Mouse (Mus musculus): ENCODE measurements around the gene Il1rap.

Gene Il1rap

DNA sequence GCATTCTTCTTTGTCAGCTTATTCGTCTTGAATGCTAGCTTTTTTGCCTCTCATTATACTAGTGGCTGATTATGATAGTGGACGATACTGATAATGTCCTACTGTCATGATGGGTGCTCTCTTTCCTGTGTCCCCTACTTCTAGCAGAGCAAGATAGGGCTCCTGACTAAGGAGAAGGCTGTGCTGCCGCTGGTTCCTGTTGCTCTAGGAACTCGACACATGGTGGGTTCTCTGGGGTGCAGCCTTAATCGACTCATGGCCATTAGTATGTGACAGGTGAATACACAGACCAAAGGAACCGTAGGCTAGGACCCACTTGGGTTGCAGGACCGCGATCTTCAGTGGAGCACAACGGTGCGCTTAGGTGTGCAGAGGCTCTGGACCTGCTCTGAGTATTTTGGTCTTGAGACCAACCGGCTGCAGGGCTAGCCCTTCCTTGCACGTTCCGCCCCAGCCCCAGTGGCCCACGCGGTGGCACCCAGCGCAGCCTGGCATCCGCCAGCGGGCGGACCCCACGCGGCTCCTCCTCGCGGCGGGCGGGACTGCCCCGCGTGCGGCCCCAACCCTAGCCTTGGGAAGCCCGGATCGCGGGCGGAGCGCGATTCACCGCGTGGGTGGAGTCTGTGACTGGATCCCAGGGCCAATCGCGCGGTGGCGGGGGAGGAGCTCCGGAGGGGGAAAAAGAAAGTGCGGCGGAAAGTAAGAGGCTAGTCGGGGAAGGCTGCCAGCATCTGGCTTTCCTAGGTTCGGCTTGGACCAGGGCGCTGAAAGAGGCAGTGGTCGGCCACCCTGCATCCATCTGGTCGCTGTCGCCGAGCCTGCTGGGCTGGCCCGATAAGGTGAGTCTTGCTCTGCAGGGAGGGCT, at the start of gene Il1rap:
Gene Il1rap (plus strand): TSS at position 657 of the 865 bp plus-strand sequence.
- DNase-seq (ENCODE audit: low spot score), result peak; percentile 94

DNA sequence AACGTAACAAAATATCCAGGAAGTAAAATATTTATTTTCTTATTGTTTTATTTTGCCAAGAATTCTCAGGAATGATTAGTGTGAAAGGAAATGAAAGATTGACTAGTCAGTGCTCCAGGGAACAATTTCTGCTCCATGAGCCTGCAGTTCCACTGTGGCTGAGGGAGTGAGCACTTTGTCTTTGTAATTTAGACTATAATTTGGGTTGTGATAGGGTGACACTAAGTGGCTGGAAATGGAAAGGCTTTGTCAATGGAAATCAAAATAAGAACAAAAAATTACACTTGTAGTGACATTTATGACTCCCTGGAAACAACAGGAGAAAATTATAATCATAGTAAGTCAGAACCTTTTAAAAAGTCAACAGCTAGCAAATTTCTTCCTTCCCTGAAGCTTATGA, 49.2 kb upstream of the Il1rap start:
- no peak for DNase-seq (ENCODE audit: low spot score)

DNA sequence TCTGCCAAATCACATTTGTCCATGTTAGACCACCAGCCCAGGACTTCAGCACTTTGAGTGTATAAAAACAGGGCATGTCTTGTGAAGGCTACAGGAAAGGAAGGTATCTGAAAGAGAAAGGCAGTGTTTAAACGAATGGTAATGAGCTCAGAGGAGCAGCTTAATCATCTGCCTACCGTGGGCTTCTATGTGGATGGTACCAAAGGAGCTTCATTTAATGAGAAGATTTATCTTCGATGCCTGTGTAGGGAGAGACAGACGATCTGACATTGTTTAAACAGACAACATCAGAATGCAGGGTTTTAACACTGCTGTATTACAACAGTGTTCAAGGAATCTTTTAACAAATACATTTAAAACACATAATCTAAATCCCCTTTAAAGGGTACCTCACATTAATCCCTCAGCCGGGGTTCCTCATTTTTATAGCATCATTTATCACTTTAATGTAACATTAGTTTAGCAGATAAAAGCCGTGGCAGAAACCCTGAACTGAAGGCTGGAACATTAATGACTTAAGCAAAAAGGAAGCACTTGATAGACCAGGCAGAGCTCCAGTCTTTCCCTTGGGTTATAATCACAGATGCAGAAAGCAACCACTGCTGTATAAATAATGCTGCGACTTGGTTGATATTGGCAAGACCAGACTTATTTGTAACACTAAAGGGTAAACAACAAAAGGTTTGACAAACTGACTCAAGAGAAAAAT, 35.2 kb upstream of the Il1rap start:
- DNase-seq (ENCODE audit: low spot score), result no peak

DNA sequence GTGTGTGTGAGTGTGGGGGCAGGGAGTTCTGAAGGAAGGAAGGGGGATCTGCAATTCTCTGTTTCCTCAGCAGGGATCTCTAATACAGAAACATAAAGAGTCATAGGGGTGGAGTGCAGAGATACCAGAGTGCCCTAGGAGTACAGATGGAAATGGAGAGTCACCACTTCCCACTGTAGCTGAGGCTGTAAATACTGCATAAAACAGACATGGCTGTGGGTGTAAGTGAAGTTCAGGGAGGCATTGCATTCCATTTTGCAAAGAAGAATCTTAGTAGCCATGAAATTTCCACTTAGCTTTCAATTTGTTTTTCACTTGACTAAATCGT, 34.7 kb upstream of the Il1rap start:
- DNase-seq (ENCODE audit: low spot score), result no peak

DNA sequence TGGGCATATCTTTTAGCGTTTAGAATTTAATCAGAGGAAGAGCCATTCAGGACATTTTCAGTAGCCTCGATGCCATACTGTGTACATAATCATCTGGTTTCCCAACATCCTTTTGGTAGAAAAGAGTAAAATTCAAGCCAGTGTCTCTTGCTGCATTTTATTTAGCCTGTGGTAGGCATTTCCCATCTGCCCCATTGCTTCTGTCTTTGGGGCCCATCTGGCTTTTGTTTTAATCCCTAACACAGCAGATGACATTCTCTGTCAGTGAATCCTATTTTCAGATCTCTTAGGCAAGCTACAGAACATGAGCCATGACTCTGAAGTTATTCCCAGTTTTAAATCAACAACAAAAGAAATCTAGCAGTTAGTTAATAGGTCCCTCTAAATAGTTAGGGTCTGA, 32.3 kb upstream of the Il1rap start:
- no peak for DNase-seq (ENCODE audit: low spot score)

DNA sequence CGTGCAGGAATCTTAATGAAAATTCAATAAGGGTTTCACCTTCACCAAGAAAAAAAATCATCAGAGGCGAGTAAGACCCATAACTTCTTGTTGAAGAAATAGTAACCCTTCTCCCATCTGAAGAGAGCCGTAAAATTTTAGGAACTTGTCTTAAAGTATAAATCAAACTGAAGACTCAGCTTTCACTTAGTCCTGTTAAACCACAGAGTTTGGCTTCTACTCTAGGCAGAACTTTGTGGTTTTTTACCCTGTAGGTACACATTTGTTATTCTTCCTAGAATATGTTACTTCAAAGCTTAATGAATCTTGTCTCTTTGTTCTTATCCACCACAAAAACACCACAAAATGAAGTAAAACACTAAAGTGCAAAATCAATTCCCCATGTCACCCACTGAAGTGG, 29.3 kb upstream of the Il1rap start:
- no peak for DNase-seq (ENCODE audit: low spot score)

DNA sequence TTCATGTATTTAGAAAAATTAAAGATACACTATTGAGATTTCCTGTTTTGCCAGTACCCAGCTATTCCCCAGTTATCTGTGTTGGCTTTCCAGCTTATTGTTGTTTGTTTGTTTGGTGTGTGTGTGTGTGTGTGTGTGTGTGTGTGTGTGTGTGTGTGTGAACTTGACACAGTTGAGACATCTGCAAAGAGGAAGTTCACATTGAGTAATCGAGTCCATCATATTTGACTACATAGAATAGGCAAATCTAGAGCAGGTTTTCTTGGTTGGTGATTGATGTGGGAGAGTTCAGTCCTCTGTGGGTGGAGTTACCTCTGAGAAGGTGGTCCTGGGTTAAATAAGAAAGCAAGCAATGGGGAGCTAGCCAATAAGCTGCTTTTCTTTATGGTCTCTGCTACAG, 22.7 kb upstream of the Il1rap start:
- DNase-seq (ENCODE audit: low spot score), result no peak

DNA sequence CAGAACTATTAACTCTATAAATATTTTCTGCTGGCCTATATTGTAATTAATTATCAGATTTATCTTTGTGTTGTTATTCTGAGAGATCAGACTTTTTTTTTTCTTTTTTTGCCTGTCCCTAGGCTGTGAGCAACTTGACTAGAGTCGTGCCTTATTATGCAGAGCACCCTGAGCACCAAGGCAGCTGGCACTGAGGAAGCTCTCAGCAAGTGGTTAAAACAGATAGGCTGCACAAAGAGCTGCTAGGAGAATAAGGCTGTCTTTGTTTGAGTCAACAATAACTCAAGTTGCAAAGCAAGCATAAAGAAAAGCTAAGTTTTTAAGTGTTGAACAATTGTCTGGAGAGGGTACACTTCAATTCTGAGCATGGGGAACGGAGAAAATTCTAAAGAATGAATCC, 19.8 kb upstream of the Il1rap start:
- no peak for DNase-seq (ENCODE audit: low spot score)

DNA sequence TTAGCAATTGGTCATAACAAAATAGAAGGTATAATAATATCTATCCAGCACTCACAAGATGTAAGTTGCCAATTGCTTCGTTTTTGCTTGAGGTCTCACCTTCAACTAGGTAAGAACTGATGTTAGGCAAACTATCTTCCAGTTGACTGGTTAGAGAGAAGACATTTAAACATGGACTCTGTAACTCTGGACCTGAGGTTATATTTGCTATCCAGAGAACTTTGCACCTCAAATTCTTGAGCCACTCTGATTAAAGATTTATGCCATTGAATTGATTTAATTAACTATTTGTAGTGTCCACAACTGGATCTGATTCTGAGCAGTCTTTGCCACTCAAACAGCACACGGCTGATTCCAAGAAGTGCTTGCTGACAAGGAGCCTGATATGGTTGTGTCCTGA, 18.7 kb upstream of the Il1rap start:
- no peak for DNase-seq (ENCODE audit: low spot score)

DNA sequence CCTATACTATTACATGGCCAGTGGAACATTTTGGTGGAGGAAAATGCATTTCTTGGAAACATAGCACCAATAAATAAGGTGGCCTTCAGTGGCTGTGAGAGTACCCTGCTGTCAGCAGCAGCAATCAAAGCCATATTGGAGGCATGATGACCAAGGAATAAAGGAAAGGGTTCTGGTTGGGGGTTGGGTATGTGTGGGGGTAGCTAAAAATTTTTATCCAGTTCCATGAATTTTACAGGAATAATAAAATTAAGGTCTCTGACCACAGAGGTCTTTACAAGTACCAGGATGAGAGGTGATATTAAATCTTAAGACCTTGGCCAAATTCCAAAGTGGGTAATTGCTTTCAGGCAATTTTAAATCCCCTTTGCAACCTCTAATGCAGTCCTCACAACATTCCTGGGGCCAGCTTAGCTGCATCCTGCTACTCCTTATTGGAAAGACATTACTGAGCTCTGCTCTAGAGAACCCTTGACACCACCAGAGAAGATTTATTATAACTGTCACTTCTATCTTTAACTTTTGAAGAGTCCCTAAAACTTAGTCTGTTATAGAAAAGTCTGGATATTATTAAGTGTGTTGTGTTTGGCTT, 12.0 kb upstream of the Il1rap start:
- no peak for DNase-seq (ENCODE audit: low spot score)

DNA sequence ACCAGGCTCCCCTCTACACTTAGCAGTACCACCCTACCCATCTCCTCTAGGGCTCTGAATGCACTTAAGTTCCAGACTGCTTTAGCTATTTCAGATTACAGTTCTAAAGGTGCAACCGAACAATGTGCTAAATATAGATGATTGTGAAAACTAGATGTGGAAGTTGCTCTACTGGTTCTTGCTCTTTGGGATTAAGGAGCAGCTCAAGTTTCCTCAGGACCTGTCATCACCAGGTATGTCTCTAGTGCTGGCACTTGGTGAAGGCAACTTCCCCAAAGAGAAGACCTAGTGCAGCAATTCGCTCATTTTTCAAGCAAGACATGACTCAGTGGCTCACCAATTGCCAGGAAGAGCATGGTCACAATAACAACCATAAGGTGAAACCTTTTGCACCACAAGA, 9.7 kb upstream of the Il1rap start:
- DNase-seq (ENCODE audit: low spot score), result no peak

DNA sequence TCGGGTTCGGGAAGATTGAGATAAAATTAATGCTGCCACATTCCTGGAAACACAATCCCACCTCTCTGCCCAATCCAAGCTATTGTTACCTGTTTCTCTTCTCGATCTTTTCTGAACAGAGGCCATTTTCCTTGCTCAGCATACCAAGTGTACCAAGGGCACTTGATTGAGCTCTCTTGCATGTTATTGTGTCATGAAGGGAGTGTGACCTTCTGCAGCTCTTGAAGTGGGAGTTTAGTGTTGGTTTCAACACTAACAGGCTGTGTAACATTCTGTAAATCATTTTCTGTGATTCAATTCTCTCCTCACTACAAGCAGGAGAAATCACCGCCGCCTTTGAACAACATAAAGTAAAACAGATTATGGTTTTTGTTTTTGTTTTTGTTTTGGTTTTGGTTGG, 7.3 kb upstream of the Il1rap start:
- no peak for DNase-seq (ENCODE audit: low spot score)

DNA sequence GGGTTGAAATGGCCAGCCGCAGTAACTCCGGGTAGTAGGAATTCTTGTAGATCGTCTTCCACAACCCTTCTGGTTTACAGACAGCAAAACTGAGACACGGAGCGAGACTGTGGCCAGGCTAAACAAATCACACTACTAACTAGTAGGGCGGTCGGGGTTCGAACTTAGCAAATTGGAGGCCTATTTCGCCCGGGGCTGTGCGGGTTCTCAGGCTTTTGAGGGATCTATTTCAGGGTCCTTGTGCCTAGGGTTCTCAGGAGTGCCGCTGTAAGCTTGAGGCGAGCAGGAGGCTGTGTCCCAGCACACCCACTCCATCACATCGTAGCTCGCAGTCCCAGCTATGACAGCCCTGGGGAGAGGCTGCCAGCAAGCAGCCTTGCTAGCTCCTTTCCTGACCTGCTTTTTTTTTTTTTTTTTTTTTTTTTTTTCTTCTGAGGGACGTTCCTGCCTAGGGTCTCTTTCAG, 441 bp downstream of the Il1rap start:
- peak; percentile 24 for DNase-seq (ENCODE audit: low spot score)

DNA sequence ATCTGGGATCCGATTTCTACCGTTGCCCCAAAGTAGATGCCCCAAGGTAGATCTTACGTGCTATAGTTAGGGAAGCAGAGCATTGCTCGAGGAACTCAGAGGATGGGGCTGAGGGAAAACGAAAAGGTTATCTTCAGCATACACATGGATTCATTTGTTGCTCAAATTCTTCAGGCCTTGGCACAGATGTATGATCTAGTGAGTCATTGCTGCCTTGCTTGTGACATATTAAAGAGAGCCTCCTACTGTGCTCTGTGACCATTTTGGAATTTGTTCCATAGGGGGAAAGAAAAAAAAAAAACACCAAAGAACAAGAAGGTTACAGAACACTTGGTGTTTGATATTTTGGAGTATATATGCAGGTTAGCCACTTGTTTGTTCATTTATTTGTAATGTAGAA, 4.3 kb downstream of the Il1rap start:
- DNase-seq (ENCODE audit: low spot score), result no peak

DNA sequence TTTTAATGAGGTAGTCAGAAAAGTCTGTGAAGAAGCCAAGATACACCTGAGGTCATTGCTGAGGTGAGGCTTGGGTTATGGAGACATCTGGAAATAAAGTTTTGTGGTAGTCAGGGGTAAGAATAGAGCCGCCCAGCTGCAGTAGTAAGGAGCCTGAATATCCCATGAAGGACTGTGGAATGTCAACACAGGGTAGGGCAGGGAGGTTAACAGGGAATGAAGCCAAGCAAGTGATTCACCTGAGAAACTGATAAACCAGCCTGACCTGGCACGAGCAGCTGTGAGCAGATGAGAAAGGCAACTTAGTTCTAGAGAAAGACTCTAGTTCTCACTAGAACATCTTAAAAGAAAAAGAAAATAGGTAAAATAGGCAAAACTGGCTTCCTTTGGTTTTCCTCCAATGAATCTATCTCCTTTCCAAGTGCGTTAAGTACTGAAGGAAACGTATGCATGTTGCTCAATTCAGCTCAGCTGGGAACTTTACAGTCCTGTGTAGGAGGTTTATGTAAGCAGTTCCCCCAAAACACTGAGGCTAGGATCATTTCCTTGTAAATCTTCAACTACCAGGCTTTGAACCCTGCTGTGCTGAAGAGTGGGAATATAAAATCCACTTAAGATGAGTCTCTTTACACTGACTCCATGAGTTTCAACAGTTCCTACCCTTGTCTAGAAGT, 9.5 kb downstream of the Il1rap start:
- DNase-seq (ENCODE audit: low spot score), result no peak

DNA sequence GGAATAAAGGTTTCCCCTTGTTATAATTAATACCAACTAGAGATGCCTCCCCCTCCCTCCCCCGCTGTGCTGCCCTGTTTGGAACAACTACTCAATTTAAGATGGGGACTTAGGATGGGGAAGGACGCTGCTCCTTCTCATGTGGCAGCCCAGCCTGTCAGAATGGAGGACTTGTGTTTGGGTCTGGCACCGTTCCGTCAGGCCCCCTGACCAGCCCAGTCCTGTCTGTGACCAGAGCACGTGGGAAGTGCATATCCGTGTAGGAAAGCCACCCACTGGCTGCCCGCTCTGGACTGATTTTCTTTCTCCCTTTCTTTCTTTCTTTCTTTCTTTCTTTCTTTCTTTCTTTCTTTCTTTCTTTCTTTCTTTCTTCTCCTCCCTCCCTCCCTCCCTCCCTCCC, 14.9 kb downstream of the Il1rap start:
- DNase-seq (ENCODE audit: low spot score), result no peak

DNA sequence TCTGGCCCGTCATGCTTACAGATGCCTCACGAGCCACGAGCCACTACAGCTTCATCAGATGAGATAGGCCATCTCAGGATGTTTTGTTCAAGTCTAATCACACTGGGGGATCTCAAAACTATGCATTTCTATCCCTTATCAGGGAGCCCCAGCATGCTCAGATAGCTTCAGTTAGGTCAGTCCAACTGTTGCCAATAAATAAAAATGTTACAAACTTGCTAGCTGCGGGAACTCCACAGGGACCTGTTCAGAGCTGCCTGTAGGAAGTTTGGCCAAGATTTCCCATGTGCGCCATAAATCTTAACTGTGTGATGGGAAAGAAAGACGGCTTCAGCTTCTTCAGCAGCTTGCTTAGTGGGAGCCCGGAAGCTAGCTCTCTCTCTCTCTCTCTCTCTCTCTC, 15.8 kb downstream of the Il1rap start:
- DNase-seq (ENCODE audit: low spot score), result peak; percentile 8

DNA sequence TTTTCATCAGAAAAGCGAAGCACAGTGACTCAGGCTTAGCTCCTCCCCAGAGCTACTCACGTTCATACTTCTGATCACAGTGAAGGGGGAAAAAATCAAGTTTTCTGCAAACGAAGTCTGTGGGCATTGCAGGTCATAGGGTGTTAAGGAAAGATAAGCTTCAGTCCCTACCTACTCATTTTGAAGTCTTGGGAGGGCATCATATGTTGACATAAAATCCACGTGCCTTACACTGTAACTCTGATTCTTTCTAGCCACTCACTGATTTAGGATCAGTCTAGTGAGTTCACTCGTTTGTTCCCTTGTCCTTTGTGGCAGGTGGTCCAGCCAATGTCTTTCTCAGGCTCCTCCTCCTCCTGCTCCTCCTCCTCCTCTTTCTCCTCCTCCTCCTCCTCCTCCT, 17.1 kb downstream of the Il1rap start:
- no peak for DNase-seq (ENCODE audit: low spot score)

DNA sequence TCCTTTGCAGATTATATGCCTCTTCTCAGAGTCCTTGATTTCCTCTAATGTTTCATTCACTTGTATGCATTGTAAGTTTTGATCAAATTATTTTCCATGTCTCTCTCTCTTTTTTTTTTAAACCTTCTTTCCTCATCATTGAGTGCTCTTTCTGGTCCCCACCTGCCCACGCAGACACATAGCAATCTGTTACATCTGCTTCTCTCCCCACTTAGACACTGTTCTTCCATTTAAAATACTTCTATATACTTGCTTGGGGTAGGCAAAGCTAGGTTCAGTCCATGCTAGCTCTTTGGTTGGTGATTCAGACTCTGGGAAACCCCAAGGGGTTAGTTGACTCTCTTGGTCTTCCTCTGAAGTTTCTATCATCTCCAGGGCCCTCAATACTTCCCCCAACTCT, 20.0 kb downstream of the Il1rap start:
- no peak for DNase-seq (ENCODE audit: low spot score)

DNA sequence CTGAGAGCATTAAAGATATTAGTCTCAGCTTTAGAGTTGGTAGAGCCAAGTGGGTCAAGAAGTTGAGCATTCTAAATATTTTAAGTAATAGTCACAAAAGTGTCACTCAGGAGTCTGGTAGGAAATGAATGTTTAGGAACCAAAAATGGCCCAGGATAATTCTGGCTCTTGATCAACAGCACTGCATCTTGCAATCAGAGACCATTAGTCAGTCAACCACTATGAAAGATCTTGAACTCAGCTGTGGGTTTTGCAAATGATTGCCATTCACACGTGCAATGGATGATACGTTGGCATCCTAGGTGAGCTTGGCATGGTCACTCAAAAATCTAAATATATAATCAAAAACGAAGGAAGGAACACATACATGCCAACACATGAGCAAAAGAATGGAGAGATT, 23.1 kb downstream of the Il1rap start:
- DNase-seq (ENCODE audit: low spot score), result no peak

DNA sequence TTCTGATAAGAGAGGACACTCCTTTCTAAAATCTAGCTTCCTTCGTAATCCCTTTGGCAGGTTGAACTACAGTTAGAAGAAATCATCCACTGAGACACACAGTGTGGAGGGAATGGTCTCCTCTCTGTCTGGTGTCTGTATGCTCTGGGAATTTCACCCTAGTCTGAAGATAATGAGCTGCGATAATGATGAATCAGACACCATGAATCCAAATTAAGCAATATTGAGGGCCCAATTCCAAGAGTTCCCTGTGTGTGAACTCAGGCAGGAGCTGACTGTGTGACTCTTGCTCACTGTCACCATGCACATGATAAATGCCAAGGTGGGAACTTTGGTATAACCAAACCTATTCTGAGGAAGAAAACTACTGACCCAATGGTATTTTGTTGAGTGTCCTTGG, 26.5 kb downstream of the Il1rap start:
- DNase-seq (ENCODE audit: low spot score), result no peak

DNA sequence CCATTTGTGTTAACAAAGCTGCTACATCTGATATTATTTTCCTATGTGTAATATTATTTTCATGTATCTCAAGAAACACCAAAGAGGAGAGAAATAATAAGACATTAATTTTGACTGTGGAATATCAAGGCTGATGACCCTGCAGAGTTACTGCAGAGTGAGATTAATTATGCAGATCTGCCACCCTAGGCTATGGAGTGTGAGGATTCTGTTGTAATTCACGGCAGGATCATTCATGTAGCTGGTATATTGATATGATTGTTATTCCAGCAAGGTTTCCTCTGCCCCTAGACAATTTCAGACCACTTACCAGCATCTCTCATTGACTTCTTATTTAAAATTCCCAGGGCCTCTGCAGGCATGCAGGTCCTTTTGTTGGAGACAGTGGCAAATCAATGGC, 29.0 kb downstream of the Il1rap start:
- DNase-seq (ENCODE audit: low spot score), result no peak

Data from urinary bladder, postnatal 14 days (tissue).